Mouse (Mus musculus): Measurements from ENCODE around the gene Arvcf.

DNA sequence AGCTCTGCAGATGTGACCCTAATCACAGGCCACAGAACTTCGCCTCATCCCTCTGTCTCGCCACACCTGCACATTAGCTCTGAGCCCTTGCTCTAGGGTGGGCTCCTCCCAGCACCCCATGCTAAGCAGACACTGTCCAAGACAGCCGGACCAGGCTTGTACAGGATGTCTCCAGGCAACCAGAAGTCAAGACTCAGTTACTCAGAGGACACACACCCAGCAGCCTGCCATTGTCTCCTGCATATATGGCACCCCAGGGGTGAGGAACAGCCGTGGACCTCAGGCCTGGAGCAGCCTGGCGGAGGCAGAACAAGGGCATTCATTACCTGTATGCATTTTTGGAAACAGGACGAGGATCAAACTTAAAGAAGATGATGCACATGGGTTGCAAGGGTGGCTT, 24.0 kb upstream of the Arvcf start:
- TF ChIP-seq CTCF (IDR thresholded peaks at IDR 0.05; ENCODE audit: low read depth) (no peak), EP300 (IDR thresholded peaks at IDR 0.05; ENCODE audit: low read depth) (no peak)
